Mouse (Mus musculus): ENCODE data around the gene Emc10.

Emc10 gene

GRCm38 (mm10) chr7:44525126-44525832 lies 28.9 kb upstream of the Emc10 start:
- peak; percentile 90 for DNase-seq

DNA sequence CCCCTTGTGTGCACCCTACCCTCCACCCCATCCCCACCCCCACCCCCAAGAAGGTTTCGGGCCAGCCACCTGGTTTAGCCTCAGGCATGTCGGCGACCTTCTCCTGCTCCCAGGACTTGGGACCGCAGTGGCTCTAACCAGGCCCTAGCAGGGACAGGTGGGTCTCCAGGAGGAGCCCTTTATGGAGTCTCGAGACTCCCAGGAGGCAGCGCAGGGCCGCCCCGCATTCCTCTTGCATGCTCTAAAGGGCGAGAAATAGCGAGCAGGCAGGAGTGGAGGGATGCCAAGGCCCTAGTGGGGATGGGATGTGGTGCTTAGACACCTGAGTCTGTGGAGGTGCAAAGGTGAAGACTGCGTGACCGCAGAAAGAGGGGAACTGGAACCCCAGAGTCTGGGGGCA lies 28.2 kb upstream of the Emc10 start, which contains the start of gene Mybpc2:
Gene Mybpc2, minus strand, starts transcription at position 155 of the 400 bp plus-strand sequence.
- DNase-seq, result peak; percentile 45

DNA sequence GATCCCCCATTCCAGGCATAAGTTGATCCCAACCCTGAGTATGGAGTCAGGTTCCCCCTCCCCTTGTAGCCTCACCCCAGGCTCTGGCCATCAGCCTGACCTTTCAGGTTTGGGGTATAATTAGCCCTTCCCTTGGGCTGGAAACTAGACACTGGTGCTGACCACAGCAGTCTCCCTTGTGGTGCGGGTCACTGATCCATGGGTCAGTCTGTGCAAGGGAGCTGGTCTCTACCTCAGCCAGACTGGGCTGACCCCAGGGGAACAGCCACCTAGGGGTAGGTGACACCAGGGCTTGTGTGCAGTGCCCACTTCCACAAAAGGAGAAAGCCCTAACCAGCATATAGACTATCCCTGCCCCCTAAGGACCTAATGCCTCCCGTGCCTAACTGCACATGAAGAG lies 26.7 kb upstream of the Emc10 start:
- no peak for DNase-seq

- peak; percentile 77 for DNase-seq
Measured at GRCm38 (mm10) chr7:44521710-44522109, 25.4 kb upstream of the Emc10 start.

DNA sequence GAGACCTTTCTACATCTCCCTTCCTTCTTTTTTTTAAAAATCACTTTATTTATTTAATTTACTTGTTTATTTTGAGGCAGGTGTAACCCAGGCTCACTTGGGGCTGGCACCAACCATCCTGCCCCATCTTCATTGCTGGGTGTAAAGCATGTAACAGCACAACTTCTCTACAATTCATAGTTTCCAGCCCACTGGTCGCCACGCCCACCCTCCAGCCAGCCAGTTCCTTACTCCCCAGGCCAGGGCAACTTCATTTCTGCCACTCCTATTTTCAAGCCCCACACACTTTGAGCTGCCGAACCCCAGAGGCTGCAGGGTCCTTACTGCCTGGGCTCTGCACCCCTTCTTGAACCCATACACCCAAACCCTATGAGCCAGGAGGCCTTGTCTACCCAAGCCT lies 24.7 kb upstream of the Emc10 start:
- DNase-seq, result no peak

GRCm38 (mm10) chr7:44519240-44519913 lies 23.0 kb upstream of the Emc10 start:
- no peak for DNase-seq

DNA sequence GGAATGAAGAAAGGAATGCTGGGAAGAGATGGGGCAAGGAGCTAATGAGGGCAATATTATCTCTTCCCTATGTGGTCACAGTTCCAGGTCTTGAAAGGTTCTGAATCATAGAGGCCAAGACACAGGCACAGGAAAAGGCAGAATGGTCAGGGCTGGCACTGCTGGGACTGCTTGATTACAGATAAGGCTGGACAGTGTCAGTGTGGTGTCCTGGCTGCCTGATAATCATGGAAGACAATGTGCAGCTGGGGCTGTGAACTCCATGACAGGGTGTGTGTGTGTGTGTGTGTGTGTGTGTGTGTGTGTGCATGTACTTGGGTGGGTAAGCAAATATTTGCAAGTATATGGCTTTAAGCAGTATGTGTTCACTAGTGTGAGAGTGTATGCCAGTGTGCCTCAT lies 11.2 kb upstream of the Emc10 start:
- DNase-seq, result no peak

- peak; percentile 78 for DNase-seq
Measured at GRCm38 (mm10) chr7:44501563-44502115, 5.3 kb upstream of the Emc10 start.

- DNase-seq, result no peak
Measured at GRCm38 (mm10) chr7:44500046-44500445, 3.7 kb upstream of the Emc10 start.

GRCm38 (mm10) chr7:44498922-44499321 lies 2.6 kb upstream of the Emc10 start:
- no peak for DNase-seq

- DNase-seq, result no peak
Measured at GRCm38 (mm10) chr7:44497361-44498055, 1.2 kb upstream of the Emc10 start.

- no peak for DNase-seq
Measured at GRCm38 (mm10) chr7:44496771-44497109, 411 bp upstream of the Emc10 start.

DNA sequence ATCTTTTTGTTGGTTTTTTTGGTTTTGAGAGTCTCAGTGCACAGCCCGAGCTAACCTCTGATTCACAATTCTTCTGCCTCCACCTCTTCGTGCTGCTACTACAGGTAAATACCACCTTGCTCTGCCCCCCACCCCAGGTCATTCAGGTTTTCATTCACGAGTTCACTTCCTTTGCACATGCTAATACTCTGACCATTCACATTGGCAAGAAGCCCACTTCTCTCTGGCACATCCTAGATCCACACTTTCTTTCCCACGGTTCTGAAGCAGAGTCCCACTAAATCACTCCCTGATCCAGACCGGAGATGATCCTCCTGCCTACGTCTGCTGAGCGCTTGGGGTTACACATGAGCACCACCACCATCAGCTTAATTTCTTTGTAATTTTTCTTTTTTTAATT lies 1.2 kb downstream of the Emc10 start:
- no peak for DNase-seq

- no peak for DNase-seq
Measured at GRCm38 (mm10) chr7:44494681-44495080, 1.6 kb downstream of the Emc10 start.

DNA sequence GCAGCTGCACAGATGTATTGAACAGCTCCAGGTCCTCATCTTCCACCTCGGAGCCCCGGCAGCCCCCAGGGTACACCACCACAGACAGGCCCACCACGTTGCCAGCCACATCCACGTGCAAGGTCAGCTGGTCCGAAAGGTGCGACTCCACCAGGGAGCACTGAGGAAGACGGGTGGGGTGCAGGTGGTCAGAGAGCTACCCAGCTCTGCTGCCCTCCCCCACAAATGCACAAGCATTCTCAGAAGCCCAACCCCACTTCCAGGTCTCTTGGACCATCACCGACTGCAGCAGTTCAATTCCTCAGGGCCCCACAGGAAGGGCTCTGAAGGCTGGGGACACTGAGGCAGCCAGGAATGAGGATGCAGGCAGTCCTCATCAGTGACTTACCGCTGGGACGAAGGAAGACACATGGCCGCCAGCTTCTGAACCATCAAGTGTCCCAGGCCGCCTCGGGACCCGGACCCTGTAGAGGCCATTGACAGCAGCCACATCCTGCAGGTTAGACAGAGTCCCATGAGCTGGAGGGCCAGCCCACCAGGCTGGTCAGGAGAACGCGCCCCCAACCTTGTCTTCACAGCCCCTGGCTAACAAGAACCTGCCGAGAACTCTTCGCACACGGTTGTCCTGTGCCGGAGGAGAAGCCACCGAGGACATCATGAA lies 4.0 kb downstream of the Emc10 start:
- no peak for DNase-seq

DNA sequence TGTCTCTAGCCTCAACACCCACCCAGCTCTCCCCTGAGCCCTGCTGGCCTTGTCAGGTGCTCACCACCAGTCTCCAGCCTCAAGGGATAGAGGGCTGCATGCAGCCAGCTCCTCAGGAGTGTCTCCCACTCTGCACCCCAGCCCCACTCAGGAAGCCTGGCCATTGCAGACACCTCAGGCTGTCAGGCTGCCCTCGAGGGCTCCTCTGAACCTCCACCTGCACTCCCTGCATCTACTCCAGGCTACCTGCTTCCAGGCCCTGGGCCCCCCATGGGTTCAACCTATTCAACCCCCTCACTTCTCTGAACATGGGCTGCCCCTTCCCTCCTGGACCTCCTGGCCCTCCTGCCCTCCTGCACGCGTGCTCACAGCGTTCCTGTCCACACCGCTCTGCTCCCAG lies 4.9 kb downstream of the Emc10 start:
- no peak for DNase-seq

DNA sequence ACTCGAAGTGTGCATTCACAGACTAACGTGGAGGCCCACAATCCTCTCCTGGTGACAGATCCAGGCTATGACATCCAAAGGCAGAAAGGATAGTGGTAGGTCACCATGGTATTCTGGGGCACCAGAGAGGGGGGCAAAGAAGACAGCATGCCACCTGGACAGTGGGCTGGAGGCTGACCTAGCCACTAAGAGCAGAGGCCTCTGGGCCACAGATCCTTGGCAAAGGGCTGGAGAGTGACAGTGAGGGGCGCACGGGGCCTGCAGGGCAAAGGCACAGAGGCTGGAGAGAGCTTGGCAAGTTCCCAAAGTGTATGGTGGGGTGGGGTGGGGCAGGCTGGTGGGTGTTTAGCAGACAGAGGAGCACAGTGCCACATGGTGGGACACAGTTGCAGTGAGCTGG lies 6.0 kb downstream of the Emc10 start:
- no peak for DNase-seq

- DNase-seq, result no peak
Measured at GRCm38 (mm10) chr7:44488545-44488944, 7.8 kb downstream of the Emc10 start.

DNA sequence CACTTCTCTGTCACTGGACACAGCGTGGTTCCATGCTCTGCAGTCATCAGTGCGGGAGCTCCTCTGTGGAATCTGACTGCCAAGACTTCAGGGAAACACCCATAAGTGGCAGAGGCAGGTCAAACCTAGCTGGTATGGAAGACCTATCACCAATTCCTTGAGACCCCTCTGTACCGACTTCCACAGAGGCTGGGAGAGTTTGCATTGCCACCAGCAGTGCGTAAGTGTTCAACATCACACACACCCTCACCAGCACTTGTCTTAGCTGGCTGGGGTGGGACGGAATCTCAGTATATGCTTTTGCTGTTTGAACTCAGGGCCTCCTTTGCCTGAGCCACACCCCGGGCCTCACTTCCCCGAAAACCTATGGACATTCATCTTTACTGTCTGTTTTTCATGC lies 8.4 kb downstream of the Emc10 start:
- DNase-seq, result no peak

DNA sequence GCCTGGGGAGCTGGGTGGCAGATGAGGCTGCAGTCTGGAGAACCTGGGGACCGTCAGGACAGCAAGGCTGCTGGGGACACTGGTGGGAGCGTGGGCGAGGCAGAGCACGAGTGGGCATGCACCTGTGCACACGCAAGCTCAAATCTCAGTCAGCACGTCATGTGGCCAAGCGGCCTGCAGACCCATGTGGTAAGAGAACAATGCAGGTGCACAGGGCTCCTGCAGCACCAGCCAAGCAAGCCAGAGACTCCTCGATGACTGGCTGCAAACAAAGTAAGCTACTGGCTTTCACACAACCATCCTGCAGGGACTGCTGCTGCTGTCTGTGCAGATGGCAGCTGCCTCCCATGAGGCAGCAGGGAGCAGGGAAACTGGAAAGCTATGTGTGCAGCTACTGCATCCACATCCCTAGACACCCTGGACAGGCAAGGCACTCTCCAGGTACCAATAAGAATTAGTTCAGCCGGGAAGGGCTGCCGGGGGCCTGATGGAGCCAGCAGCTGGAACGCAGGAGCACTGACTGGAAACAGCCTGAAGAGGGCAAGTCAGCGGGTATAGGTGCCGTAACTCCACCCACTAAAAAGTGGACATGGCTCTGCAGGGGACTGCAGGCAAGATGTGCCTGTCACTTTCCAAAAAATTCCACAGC lies 9.3 kb downstream of the Emc10 start:
- no peak for DNase-seq

- DNase-seq, result no peak
Measured at GRCm38 (mm10) chr7:44485572-44486195, 10.6 kb downstream of the Emc10 start.

Measured in lung, postnatal 10 days (tissue).